ENCODE assay signal across 8 mouse cellular contexts in the genomic region with DNA sequence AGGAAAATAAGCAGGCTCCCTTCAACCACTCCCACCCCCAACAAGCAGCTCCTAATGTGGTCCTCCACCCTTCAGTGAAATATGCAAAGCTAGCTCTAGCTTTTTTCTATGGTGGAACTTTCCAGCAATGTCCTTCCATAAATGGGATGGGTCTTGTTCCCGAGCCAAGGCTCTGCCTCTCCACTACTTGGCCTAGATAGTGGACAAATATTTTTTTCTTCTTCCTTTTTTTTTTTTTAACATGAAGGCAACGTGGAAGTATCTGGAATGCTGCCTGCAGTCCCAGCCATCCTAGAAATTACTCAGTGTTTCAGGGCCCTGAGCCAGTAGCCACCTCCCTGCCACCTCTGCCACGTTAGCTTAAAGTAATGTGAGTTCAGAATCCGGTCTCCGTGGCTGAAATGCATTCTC.
DNase-seq lines count a peak whose midpoint lies in the region; ATAC-seq lines count a peak whose summit lies in the region.

No protein-coding gene starts in this region.

- DNase-seq in kidney, adult 11 months, result peak; percentile 28
- peak; percentile 78 for DNase-seq in gastrocnemius, postnatal 14 days
- DNase-seq in cerebellum, postnatal 36 days, result no peak
- DNase-seq in retina, postnatal 1 day, result no peak
- DNase-seq in spleen, adult 18-20 months, result no peak

- H3K9ac ChIP-seq in kidney, embryonic 14.5 days (ENCODE audit: low read depth, low read length), result no peak overlapping the region
- H3K9ac ChIP-seq in kidney, embryonic 15.5 days, result no peak overlapping the region
- 0 out of 2 replicates have a peak overlapping the region, but pooled peaks have one; percentile 9 for H3K9ac ChIP-seq in stomach, embryonic 16.5 days (ENCODE audit: low read length)

- 0 out of 2 replicates have a peak, but pooled peaks cover 4% of the 10 kb centered on the region for H3K4me1 ChIP-seq in kidney, embryonic 14.5 days (ENCODE audit: control insufficient read depth, insufficient read depth, low read length)
- peaks cover 10% of the 10 kb centered on the region for H3K4me1 ChIP-seq in kidney, embryonic 15.5 days
- peaks cover 8% of the 10 kb centered on the region for H3K4me1 ChIP-seq in stomach, embryonic 16.5 days (ENCODE audit: control insufficient read depth, insufficient read depth, low read length)

- no peaks in the 10 kb centered on the region for H3K36me3 ChIP-seq in kidney, embryonic 14.5 days (ENCODE audit: control insufficient read depth, insufficient read depth, low read length)
- H3K36me3 ChIP-seq in kidney, embryonic 15.5 days, result no peaks in the 10 kb centered on the region
- no peaks in the 10 kb centered on the region for H3K36me3 ChIP-seq in stomach, embryonic 16.5 days (ENCODE audit: control insufficient read depth, insufficient read depth, low read length)

- no peak overlapping the region for H3K27ac ChIP-seq in kidney, embryonic 14.5 days (ENCODE audit: low read depth, low read length)
- peak overlapping the region; percentile 45; the same call in 1 of the 2 replicates for H3K27ac ChIP-seq in kidney, embryonic 15.5 days
- H3K27ac ChIP-seq in stomach, embryonic 16.5 days (ENCODE audit: low read length), result peak overlapping the region; percentile 74

- intact Hi-C loops in gastrocnemius, postnatal 14 days (cut with DNase I; ENCODE audit: low total_unique reads), result loop anchor here (10.0 kb wide), 1 partner anchor 126 kb away; no protein-coding TSS in a partner anchor

- H3K4me2 ChIP-seq in kidney, embryonic 14.5 days (replicated peaks; ENCODE audit: low read depth, low read length), result no peak overlapping the region
- no peak overlapping the region for H3K4me2 ChIP-seq in kidney, embryonic 15.5 days
- H3K4me2 ChIP-seq in stomach, embryonic 16.5 days (ENCODE audit: low read depth, low read length), result 0 out of 2 replicates have a peak overlapping the region, but pooled peaks have one; percentile 29

- H3K9me3 ChIP-seq in kidney, embryonic 14.5 days (ENCODE audit: control insufficient read depth, low read length), result no peaks in the 10 kb centered on the region
- H3K9me3 ChIP-seq in kidney, embryonic 15.5 days (replicated peaks), result no peaks in the 10 kb centered on the region
- no peaks in the 10 kb centered on the region for H3K9me3 ChIP-seq in stomach, embryonic 16.5 days (replicated peaks; ENCODE audit: control insufficient read depth, low read length)

- H3K4me3 ChIP-seq in kidney, embryonic 14.5 days (ENCODE audit: low read length), result no peak overlapping the region
- no peak overlapping the region for H3K4me3 ChIP-seq in kidney, embryonic 15.5 days (replicated peaks)
- no peak overlapping the region for H3K4me3 ChIP-seq in stomach, embryonic 16.5 days (replicated peaks; ENCODE audit: low read length)

- H3K27me3 ChIP-seq in kidney, embryonic 14.5 days (ENCODE audit: control insufficient read depth, insufficient read depth, low read length), result no peaks in the 10 kb centered on the region
- no peaks in the 10 kb centered on the region for H3K27me3 ChIP-seq in kidney, embryonic 15.5 days
- no peaks in the 10 kb centered on the region for H3K27me3 ChIP-seq in stomach, embryonic 16.5 days (ENCODE audit: control insufficient read depth, insufficient read depth, low read length)

- 63% methylated on average over 5 of the region's 5 CpGs for whole genome bisulfite sequencing in kidney, embryonic 14.5 days
- 48% methylated on average over 5 of the region's 5 CpGs for WGBS in kidney, embryonic 15.5 days
- 44% methylated on average over 5 of the region's 5 CpGs for WGBS in stomach, embryonic 16.5 days

- ATAC-seq in kidney, embryonic 14.5 days (ENCODE audit: low FRiP score, low TSS enrichment), result no peak
- 0 out of 2 replicates have a peak, but pooled peaks have one; percentile 27 for ATAC-seq in kidney, embryonic 15.5 days (replicated peaks; ENCODE audit: low FRiP score)
- ATAC-seq in stomach, embryonic 16.5 days (ENCODE audit: insufficient read depth, low FRiP score), result peak; percentile 73

Comparison
In these comparisons a context has a peak if more than half of its experiments do, and no peak if none do; other contexts are left out.
1. DNase-seq: peak in kidney, adult 11 months (single experiment) and gastrocnemius, postnatal 14 days (single experiment); none in cerebellum, postnatal 36 days (0 of 2), retina, postnatal 1 day (single experiment) and spleen, adult 18-20 months (0 of 2).